Mouse (Mus musculus): ENCODE results near the gene Pkd1.

GRCm38 (mm10) chr17:24638840-24639239, 89.2 kb downstream of the Pkd1 start:
- TF ChIP-seq CTCF (IDR thresholded peaks at IDR 0.05; ENCODE audit: insufficient read depth, low read length), result no peak
- no peak for TF ChIP-seq POLR2A (IDR thresholded peaks at IDR 0.05; ENCODE audit: borderline replicate concordance, extremely low read depth, low read depth, low read length)
